Mouse (Mus musculus): Measurements from ENCODE around the gene Arhgap42.

GRCm38 (mm10) chr9:9237511-9237910, 1.4 kb downstream of the Arhgap42 start:
- no peak for TF ChIP-seq TAL1 (IDR thresholded peaks at IDR 0.05; ENCODE audit: low read length)
- TF ChIP-seq GATA1 (IDR thresholded peaks at IDR 0.05; ENCODE audit: low read length), result no peak
